Mouse (Mus musculus) thymus, postnatal 10 days (tissue): ENCODE measurements at regions not wholly inside any gene's neighbourhood (a gene's known extent, or its start where the extent isn't known, plus 50 kb on each side); places are given as distances from the start of the nearest gene placed in this dataset.

Experiments
- DNase-seq, 2 experiments: peaks; one replicate each; pipeline ENCODE4 v3.0.0; 2021; ENCODE audit warnings: low spot score in 2 of 2

- no peak for DNase-seq
Observed at GRCm38 (mm10) chr14:48753517-48754079, 80.0 kb upstream of the Otx2 start.

- DNase-seq, result no peak
Observed at GRCm38 (mm10) chr14:48753084-48753483, 79.5 kb upstream of the Otx2 start.

GRCm38 (mm10) chr14:48752579-48752905, 78.9 kb upstream of the Otx2 start:
- DNase-seq, result no peak

- no peak for DNase-seq
Observed at GRCm38 (mm10) chr14:48751751-48752578, 78.3 kb upstream of the Otx2 start.

GRCm38 (mm10) chr14:48750994-48751393, 77.4 kb upstream of the Otx2 start:
- no peak for DNase-seq

- no peak for DNase-seq
Observed at GRCm38 (mm10) chr14:48748976-48749375, 75.4 kb upstream of the Otx2 start.

- no peak for DNase-seq
Observed at GRCm38 (mm10) chr14:48747936-48748335, 74.3 kb upstream of the Otx2 start.

- no peak for DNase-seq
Observed at GRCm38 (mm10) chr14:48740942-48741602, 67.5 kb upstream of the Otx2 start.

- DNase-seq, result no peak
Observed at GRCm38 (mm10) chr14:48739121-48739520, 65.5 kb upstream of the Otx2 start.

GRCm38 (mm10) chr14:48738641-48739040, 65.0 kb upstream of the Otx2 start:
- no peak for DNase-seq

GRCm38 (mm10) chr14:48738213-48738612, 64.6 kb upstream of the Otx2 start:
- no peak for DNase-seq

- no peak for DNase-seq
Observed at GRCm38 (mm10) chr14:48736969-48737860, 63.6 kb upstream of the Otx2 start.

GRCm38 (mm10) chr14:48736211-48736610, 62.6 kb upstream of the Otx2 start:
- DNase-seq, result no peak

GRCm38 (mm10) chr14:48729996-48730395, 56.4 kb upstream of the Otx2 start:
- no peak for DNase-seq
